Mouse (Mus musculus) hindbrain, postnatal 0 days (tissue): ENCODE data around the gene Hmx3. TPM values are rescaled to one million over a fixed set of nuclear protein-coding genes. Genes with fewer than 3 reads are reported as not detected.

Source experiments
- ATAC-seq: fragments of 200-750 bp; cut with Nextera tagmentation; 2 replicates; pipeline ENCODE4 v1.8.0; 2017; ENCODE audit warnings: mild to moderate bottlenecking, moderate TSS enrichment, moderate library complexity
- DNase-seq: peaks from one replicate; pipeline ENCODE4 v3.0.0-alpha.2; 2015; ENCODE audit warnings: low spot score
- H3K27ac ChIP-seq: fragments of 300-500 bp; sonication (generic); 2 replicates; pipeline ENCODE4 v1.5.1; 2014; ENCODE audit warnings: mild to moderate bottlenecking
- H3K27me3 ChIP-seq: fragments of 300-500 bp; sonication (generic); 2 replicates; pipeline ENCODE4 v1.6.1; 2014; ENCODE audit warnings: low read length, mixed read lengths; ENCODE audit not compliant: insufficient read depth
- H3K36me3 ChIP-seq: fragments of 300-500 bp; sonication (generic); 2 replicates; pipeline ENCODE4 v1.6.1; 2014; ENCODE audit warnings: low read length, mixed read lengths; ENCODE audit not compliant: insufficient read depth
- H3K4me1 ChIP-seq: fragments of 300-500 bp; sonication (generic); 2 replicates; pipeline ENCODE4 v1.6.1; 2014; ENCODE audit warnings: antibody characterized with exemption, low read length, mixed read lengths; ENCODE audit not compliant: insufficient read depth
- H3K4me2 ChIP-seq: fragments of 300-500 bp; sonication (generic); 2 replicates; pipeline ENCODE4 v1.6.1; 2014; ENCODE audit warnings: low read depth, mild to moderate bottlenecking, low read length, moderate library complexity, mixed read lengths
- H3K4me3 ChIP-seq: fragments of 300-500 bp; sonication (generic); 2 replicates; pipeline ENCODE4 v1.5.1; 2014; ENCODE audit warnings: low read length
- H3K9ac ChIP-seq: fragments of 300-500 bp; sonication (generic); replicated peaks from 2 replicates; pipeline ENCODE4 v1.6.1; 2014; ENCODE audit warnings: mild to moderate bottlenecking, low read length, moderate library complexity, mixed read lengths
- H3K9me3 ChIP-seq: fragments of 300-500 bp; sonication (generic); 2 replicates; pipeline ENCODE4 v1.6.1; 2016; ENCODE audit warnings: low read length, mixed read lengths
- CTCF ChIP-seq: IDR thresholded peaks from 2 replicates; pipeline ENCODE4 v1.5.1; 2016; ENCODE audit warnings: antibody characterized with exemption, control low read depth, low read depth
- WGBS: fragments of 180-500 bp; shearing (Covaris S2); extraction: QIAGEN DNeasy Blood & Tissue Kit; methylation state at CpG from one replicate; pipeline ENCODE4 v1.1.7; 2014; 5-methylcytosine and 5-hydroxymethylcytosine counted together
- polyA plus RNA-seq: library from polyadenylated mRNA; unstranded; fragments of >200 nt; fragmentation: Nextera tagmentation; extraction: Ambion mirVana; gene quantifications from 2 replicates; pipeline ENCODE4 v1.2.1, GENCODE M21; 2015
- total RNA-seq: library from RNA; depleted of rRNA; stranded (reverse); fragments of >200 nt; gene quantifications from 2 replicates; pipeline ENCODE4 v1.2.3, GENCODE M21; 2014

Gene Hmx3
- total and polyA plus RNA-seq, 2 experiments from 2014 or later, result 1.5 to 3.2 TPM

GRCm38 (mm10) chr7:131556116-131556515 lies 13.4 kb downstream of the Hmx3 start:
- ATAC-seq, result no peak
- H3K27ac ChIP-seq, result no peak overlapping the region

GRCm38 (mm10) chr7:131556541-131557271 lies 14.0 kb downstream of the Hmx3 start:
- H3K4me2 ChIP-seq, result no peak overlapping the region
- no peak overlapping the region for H3K27ac ChIP-seq
- no peak overlapping the region for H3K9ac ChIP-seq
- H3K4me3 ChIP-seq, result 0 out of 2 replicates have a peak overlapping the region, but pooled peaks have one; percentile 13
- TF ChIP-seq CTCF, result no peak
- ATAC-seq (no peak), DNase-seq (no peak)
- under 1% methylated on average over 37 of the region's 37 CpGs for WGBS
- H3K9me3 ChIP-seq, result no peaks in the 10 kb centered on the region
- H3K27me3 ChIP-seq, result peaks cover 59% of the 10 kb centered on the region
- peaks cover 4% of the 10 kb centered on the region; the same call in 1 of the 2 replicates for H3K4me1 ChIP-seq
- no peaks in the 10 kb centered on the region for H3K36me3 ChIP-seq

More at GRCm38 (mm10) chr7:131556116-131556515, 13.4 kb downstream of the Hmx3 start:
- H3K27me3 ChIP-seq, result peaks cover 65% of the 10 kb centered on the region
- no peaks in the 10 kb centered on the region for H3K9me3 ChIP-seq
- 1% methylated on average over 9 of the region's 9 CpGs for WGBS
- H3K4me3 ChIP-seq, result no peak overlapping the region
- no peak overlapping the region for H3K4me2 ChIP-seq
- H3K9ac ChIP-seq, result no peak overlapping the region
- H3K36me3 ChIP-seq, result no peaks in the 10 kb centered on the region
- TF ChIP-seq CTCF, result no peak
- no peak for DNase-seq
- H3K4me1 ChIP-seq, result peaks cover 3% of the 10 kb centered on the region; the same call in 1 of the 2 replicates

- H3K4me2 ChIP-seq, result no peak overlapping the region
Measured at GRCm38 (mm10) chr7:131557751-131558150, 15.1 kb downstream of the Hmx3 start.

GRCm38 (mm10) chr7:131559986-131560696 lies 17.5 kb downstream of the Hmx3 start, which contains the start of gene Bub3:
Gene Bub3 (plus strand): TSS chr7:131560222.
- Histone ChIP-seq H3K36me3 (peaks cover 15% of the 10 kb centered on the region), H3K9me3 (no peaks in the 10 kb centered on the region), H3K27me3 (peaks cover 26% of the 10 kb centered on the region), H3K9ac (peak within 1 kb of the TSS; percentile 79), H3K4me1 (peaks cover 4% of the 10 kb centered on the region; the same call in 1 of the 2 replicates), H3K4me3 (peak within 1 kb of the TSS; percentile 85), H3K4me2 (peak within 1 kb of the TSS; percentile 76), H3K27ac (peak within 1 kb of the TSS; percentile 93)
- ATAC-seq (peak; percentile 95), DNase-seq (peak; percentile 98)
- no peak for TF ChIP-seq CTCF
- under 1% methylated on average over 46 of the region's 51 CpGs for WGBS

More at GRCm38 (mm10) chr7:131557751-131558150, 15.1 kb downstream of the Hmx3 start:
- H3K27me3 ChIP-seq, result peaks cover 49% of the 10 kb centered on the region
- no peak overlapping the region for H3K27ac ChIP-seq
- H3K9me3 ChIP-seq, result no peaks in the 10 kb centered on the region
- ATAC-seq (no peak), DNase-seq (no peak)
- 34% methylated on average over 2 of the region's 2 CpGs for WGBS
- H3K36me3 ChIP-seq, result peaks cover 6% of the 10 kb centered on the region
- no peak for TF ChIP-seq CTCF
- no peak overlapping the region for H3K9ac ChIP-seq
- H3K4me3 ChIP-seq, result no peak overlapping the region
- peaks cover 4% of the 10 kb centered on the region; the same call in 1 of the 2 replicates for H3K4me1 ChIP-seq

GRCm38 (mm10) chr7:131560697-131561042 lies 18.0 kb downstream of the Hmx3 start:
- peak overlapping the region; percentile 93 for H3K27ac ChIP-seq
- H3K27me3 ChIP-seq, result peaks cover 20% of the 10 kb centered on the region; the same call in 1 of the 2 replicates
- ATAC-seq (peak; percentile 53), DNase-seq (no peak)
- no peak for TF ChIP-seq CTCF
- H3K36me3 ChIP-seq, result peaks cover 15% of the 10 kb centered on the region
- peaks cover 4% of the 10 kb centered on the region; the same call in 1 of the 2 replicates for H3K4me1 ChIP-seq
- H3K4me3 ChIP-seq, result peak overlapping the region; percentile 85
- peak overlapping the region; percentile 76 for H3K4me2 ChIP-seq
- WGBS, result under 1% methylated on average over 14 of the region's 14 CpGs
- H3K9me3 ChIP-seq, result no peaks in the 10 kb centered on the region
- H3K9ac ChIP-seq, result peak overlapping the region; percentile 79

- whole genome bisulfite sequencing, result 77% methylated on average over 6 of the region's 6 CpGs
- Histone ChIP-seq H3K27me3 (no peaks in the 10 kb centered on the region), H3K4me3 (no peak overlapping the region), H3K36me3 (peaks cover 13% of the 10 kb centered on the region), H3K4me1 (no peaks in the 10 kb centered on the region), H3K9ac (no peak overlapping the region), H3K9me3 (no peaks in the 10 kb centered on the region), H3K27ac (no peak overlapping the region), H3K4me2 (no peak overlapping the region)
- DNase-seq (no peak), ATAC-seq (no peak)
- peak; percentile 45 for TF ChIP-seq CTCF
Measured at GRCm38 (mm10) chr7:131575246-131575645, 32.6 kb downstream of the Hmx3 start.
